Mouse (Mus musculus) myocyte (in vitro differentiated cells): ENCODE results near the gene Traf6.

Experiments
- E2F4 ChIP-seq: IDR thresholded peaks from one replicate; pipeline ENCODE4 v1.6.1; 2011; ENCODE audit warnings: mild to moderate bottlenecking, control low read depth, moderate library complexity; ENCODE audit not compliant: insufficient read depth
- MAX ChIP-seq: IDR thresholded peaks from one replicate; pipeline ENCODE4 v1.6.1; 2011; ENCODE audit warnings: low read depth, mild to moderate bottlenecking, control low read depth
- MYOG ChIP-seq, 3 experiments: IDR thresholded peaks; one replicate each; pipeline ENCODE4 v1.6.1; 2011; ENCODE audit warnings: control low read depth in 2 of 3, low read depth in 2 of 3, mild to moderate bottlenecking in 2 of 3; ENCODE audit not compliant: insufficient read length in 2 of 3, control insufficient read depth in 1 of 3, insufficient read depth in 1 of 3
- POLR2A ChIP-seq: IDR thresholded peaks from one replicate; pipeline ENCODE4 v1.6.1; 2011; ENCODE audit warnings: low read depth, mild to moderate bottlenecking, control low read depth, moderate library complexity; ENCODE audit not compliant: insufficient read length
- USF1 ChIP-seq: IDR thresholded peaks from one replicate; pipeline ENCODE4 v1.6.1; 2011; ENCODE audit warnings: low read depth, mild to moderate bottlenecking, control low read depth, moderate library complexity

- TF ChIP-seq MYOG (IDR thresholded peaks at IDR 0.05; ENCODE audit: control insufficient read depth in 1 of 3, insufficient read depth in 1 of 3, insufficient read length in 2 of 3, low read depth in 2 of 3) (no peak), USF1 (no peak), POLR2A (no peak), MAX (no peak), E2F4 (no peak)
Observed at GRCm38 (mm10) chr2:101668751-101669150, 9.5 kb upstream of the Traf6 start.
